9 mouse cellular contexts compared by ENCODE assay signal in genomic region chrX:73774802-73775483, GRCm38 (mm10). TPM values are rescaled to one million over a fixed set of nuclear protein-coding genes. Genes with fewer than 3 reads are reported as not detected.
A peak's percentile ranks its signal among the peaks of the same experiment; 100 is the strongest.
DNase-seq lines count a peak whose midpoint lies in the region; ATAC-seq and TF ChIP-seq lines count a peak whose summit lies in the region.
"Had no signal": no experiment of that assay in that cellular context is flagged by ENCODE, and none has a peak within 500 bp of the region (broad histone marks: within the 10 kb centered on the region; RNA-seq: fewer than 3 reads in every experiment).

No protein-coding gene starts in this region.

- H3K9me3 ChIP-seq in midbrain, embryonic 10.5 days (replicated peaks), result no peaks in the 10 kb centered on the region; the same call in 1 of the 2 replicates
- no peaks in the 10 kb centered on the region for H3K9me3 ChIP-seq in midbrain, postnatal 0 days (ENCODE audit: low read length)
- no peaks in the 10 kb centered on the region for H3K9me3 ChIP-seq in heart, postnatal 0 days (replicated peaks; ENCODE audit: control insufficient read depth, low read length)
- no peaks in the 10 kb centered on the region for H3K9me3 ChIP-seq in limb, embryonic 13.5 days
- no peaks in the 10 kb centered on the region for H3K9me3 ChIP-seq in stomach, embryonic 14.5 days (ENCODE audit: control insufficient read depth, low read depth, low read length)

- peaks cover 42% of the 10 kb centered on the region for H3K36me3 ChIP-seq in midbrain, embryonic 10.5 days
- peaks cover 18% of the 10 kb centered on the region for H3K36me3 ChIP-seq in midbrain, postnatal 0 days (ENCODE audit: insufficient read depth, low read length)
- peaks cover 31% of the 10 kb centered on the region for H3K36me3 ChIP-seq in heart, postnatal 0 days (replicated peaks; ENCODE audit: control insufficient read depth, insufficient read depth, low read length)
- H3K36me3 ChIP-seq in limb, embryonic 13.5 days, result peaks cover 36% of the 10 kb centered on the region
- peaks cover 12% of the 10 kb centered on the region; the same call in 1 of the 2 replicates for H3K36me3 ChIP-seq in stomach, embryonic 14.5 days (ENCODE audit: control insufficient read depth, insufficient read depth, low read length)

- no peak overlapping the region for H3K27ac ChIP-seq in midbrain, embryonic 10.5 days (replicated peaks)
- H3K27ac ChIP-seq in midbrain, postnatal 0 days (ENCODE audit: low read depth, low read length), result no peak overlapping the region
- peak overlapping the region; percentile 93 for H3K27ac ChIP-seq in heart, postnatal 0 days (ENCODE audit: low read depth)
- no peak overlapping the region for H3K27ac ChIP-seq in limb, embryonic 13.5 days
- H3K27ac ChIP-seq in stomach, embryonic 14.5 days (ENCODE audit: low read length), result peak overlapping the region; percentile 27; the same call in 1 of the 2 replicates

- no peak overlapping the region for H3K9ac ChIP-seq in midbrain, postnatal 0 days (replicated peaks; ENCODE audit: low read length, poor library complexity, severe bottlenecking)
- peak overlapping the region; percentile 55 for H3K9ac ChIP-seq in heart, postnatal 0 days (replicated peaks; ENCODE audit: low read depth, low read length)
- H3K9ac ChIP-seq in limb, embryonic 13.5 days, result 0 out of 2 replicates have a peak overlapping the region, but pooled peaks have one; percentile 13
- no peak overlapping the region for H3K9ac ChIP-seq in stomach, embryonic 14.5 days (replicated peaks; ENCODE audit: low read depth, low read length)

- peak; percentile 19 for DNase-seq in midbrain, embryonic 10.5 days (ENCODE audit: low spot score)
- no peak for DNase-seq in midbrain, postnatal 0 days (ENCODE audit: low spot score)
- DNase-seq in heart, postnatal 0 days (ENCODE audit: low spot score), result peak; percentile 38
- no peak for DNase-seq in spleen, postnatal 10 days (ENCODE audit: low spot score in 2 of 2)
- DNase-seq in layer of hippocampus, adult 9-11 months, result no peak
- DNase-seq: right cerebral cortex, postnatal 14 days had no signal

- no peak overlapping the region for H3K4me2 ChIP-seq in midbrain, postnatal 0 days (ENCODE audit: low read depth, low read length, poor library complexity, severe bottlenecking)
- H3K4me2 ChIP-seq in heart, postnatal 0 days (ENCODE audit: low read depth, low read length), result peak overlapping the region; percentile 57
- no peak overlapping the region for H3K4me2 ChIP-seq in limb, embryonic 13.5 days (replicated peaks)
- H3K4me2 ChIP-seq in stomach, embryonic 14.5 days (replicated peaks; ENCODE audit: low read depth, low read length), result no peak overlapping the region

- no peak for TF ChIP-seq CTCF in midbrain, postnatal 0 days (IDR thresholded peaks at IDR 0.05)
- TF ChIP-seq CTCF in heart, postnatal 0 days (IDR thresholded peaks at IDR 0.05; ENCODE audit: low read depth), result no peak

- 0 out of 2 replicates have a peak, but pooled peaks cover 3% of the 10 kb centered on the region for H3K4me1 ChIP-seq in midbrain, embryonic 10.5 days
- no peaks in the 10 kb centered on the region for H3K4me1 ChIP-seq in midbrain, postnatal 0 days (ENCODE audit: insufficient read depth, low read length)
- no peaks in the 10 kb centered on the region for H3K4me1 ChIP-seq in heart, postnatal 0 days (ENCODE audit: control insufficient read depth, insufficient read depth)
- H3K4me1 ChIP-seq in limb, embryonic 13.5 days, result 0 out of 2 replicates have a peak, but pooled peaks cover 7% of the 10 kb centered on the region
- no peaks in the 10 kb centered on the region for H3K4me1 ChIP-seq in stomach, embryonic 14.5 days (ENCODE audit: control insufficient read depth, insufficient read depth, low read length)

- TF ChIP-seq EP300 in heart, postnatal 0 days (IDR thresholded peaks at IDR 0.05; ENCODE audit: low read depth), result no peak

- WGBS in midbrain, embryonic 10.5 days, result 76% methylated on average over 10 of the region's 10 CpGs
- WGBS in midbrain, postnatal 0 days, result 75% methylated on average over 10 of the region's 10 CpGs
- WGBS in heart, postnatal 0 days, result 41% methylated on average over 10 of the region's 10 CpGs
- 70% methylated on average over 10 of the region's 10 CpGs for WGBS in limb, embryonic 13.5 days
- WGBS in stomach, embryonic 14.5 days, result 64% methylated on average over 10 of the region's 10 CpGs

- H3K4me3 ChIP-seq in midbrain, embryonic 10.5 days, result no peak overlapping the region
- no peak overlapping the region for H3K4me3 ChIP-seq in midbrain, postnatal 0 days (ENCODE audit: low read depth, low read length)
- H3K4me3 ChIP-seq in heart, postnatal 0 days (ENCODE audit: low read depth, low read length), result peak overlapping the region; percentile 38
- no peak overlapping the region for H3K4me3 ChIP-seq in limb, embryonic 13.5 days
- no peak overlapping the region for H3K4me3 ChIP-seq in stomach, embryonic 14.5 days (ENCODE audit: low read depth, low read length)

- H3K27me3 ChIP-seq in midbrain, embryonic 10.5 days (ENCODE audit: low read depth, poor library complexity, severe bottlenecking), result no peaks in the 10 kb centered on the region
- no peaks in the 10 kb centered on the region for H3K27me3 ChIP-seq in midbrain, postnatal 0 days (ENCODE audit: insufficient read depth, low read length)
- H3K27me3 ChIP-seq in heart, postnatal 0 days (ENCODE audit: control insufficient read depth, insufficient read depth, low read length), result no peaks in the 10 kb centered on the region
- no peaks in the 10 kb centered on the region for H3K27me3 ChIP-seq in limb, embryonic 13.5 days
- H3K27me3 ChIP-seq in stomach, embryonic 14.5 days (ENCODE audit: control insufficient read depth, insufficient read depth, low read length), result no peaks in the 10 kb centered on the region

- ATAC-seq in midbrain, postnatal 0 days (ENCODE audit: low FRiP score), result no peak
- peak; percentile 74 for ATAC-seq in heart, postnatal 0 days (ENCODE audit: insufficient read depth, low read depth)
- ATAC-seq in limb, embryonic 13.5 days (ENCODE audit: low FRiP score, low read depth), result peak; percentile 68; the same call in 1 of the 2 replicates
- peak; percentile 86; the same call in 1 of the 2 replicates for ATAC-seq in stomach, embryonic 14.5 days (ENCODE audit: insufficient number of reproducible peaks, insufficient read depth, low FRiP score, low read depth)

RNA-seq across cellular contexts. Expression of gene Srpk3, which starts 0.7 kb away (rescaled TPM):
- polyA plus RNA-seq in midbrain, embryonic 10.5 days (2016; fragmentation: Nextera tagmentation; extraction: Ambion mirVana), result 1.5 and 1.6 TPM in 2 replicates
- 0.09 and 0.49 TPM in 2 replicates for total RNA-seq in midbrain, postnatal 0 days (2014; rRNA removed)
- polyA plus RNA-seq in midbrain, postnatal 0 days (2015; fragmentation: Nextera tagmentation; extraction: Ambion mirVana), result 2.1 and 2.4 TPM in 2 replicates
- total RNA-seq in heart, postnatal 0 days (2014; rRNA removed; ENCODE audit: low replicate concordance), result 82.0 and 94.2 TPM in 2 replicates
- 70.5 and 73.1 TPM in 2 replicates for polyA plus RNA-seq in heart, postnatal 0 days (2015; fragmentation: Nextera tagmentation; extraction: Ambion mirVana)
- polyA plus RNA-seq in limb, embryonic 13.5 days (2015; fragmentation: Nextera tagmentation; extraction: Ambion mirVana), result 23.8 and 25.7 TPM in 2 replicates
- polyA plus RNA-seq in stomach, embryonic 14.5 days (2014; fragmentation: Nextera tagmentation; extraction: Ambion mirVana), result 2.3 and 2.7 TPM in 2 replicates
- total RNA-seq: liver, adult 2 months had no signal

RNA-seq across cellular contexts. Expression of gene Idh3g, which starts 11.8 kb away (rescaled TPM):
- 185 and 192 TPM in 2 replicates for polyA plus RNA-seq in midbrain, embryonic 10.5 days (2016; fragmentation: Nextera tagmentation; extraction: Ambion mirVana)
- total RNA-seq in midbrain, postnatal 0 days (2014; rRNA removed), result 207 and 236 TPM in 2 replicates
- 218 and 245 TPM in 2 replicates for polyA plus RNA-seq in midbrain, postnatal 0 days (2015; fragmentation: Nextera tagmentation; extraction: Ambion mirVana)
- 854 and 913 TPM in 2 replicates for total RNA-seq in heart, postnatal 0 days (2014; rRNA removed; ENCODE audit: low replicate concordance)
- polyA plus RNA-seq in heart, postnatal 0 days (2015; fragmentation: Nextera tagmentation; extraction: Ambion mirVana), result 632 and 648 TPM in 2 replicates
- 200 and 206 TPM in 2 replicates for polyA plus RNA-seq in limb, embryonic 13.5 days (2015; fragmentation: Nextera tagmentation; extraction: Ambion mirVana)
- 217 and 238 TPM in 2 replicates for polyA plus RNA-seq in stomach, embryonic 14.5 days (2014; fragmentation: Nextera tagmentation; extraction: Ambion mirVana)

RNA-seq across cellular contexts. Expression of gene Ssr4, which starts 11.9 kb away (rescaled TPM):
- 122 and 123 TPM in 2 replicates for polyA plus RNA-seq in midbrain, embryonic 10.5 days (2016; fragmentation: Nextera tagmentation; extraction: Ambion mirVana)
- total RNA-seq in midbrain, postnatal 0 days (2014; rRNA removed), result 99.8 and 115 TPM in 2 replicates
- polyA plus RNA-seq in midbrain, postnatal 0 days (2015; fragmentation: Nextera tagmentation; extraction: Ambion mirVana), result 166 and 184 TPM in 2 replicates
- 122 and 146 TPM in 2 replicates for total RNA-seq in heart, postnatal 0 days (2014; rRNA removed; ENCODE audit: low replicate concordance)
- 181 and 194 TPM in 2 replicates for polyA plus RNA-seq in heart, postnatal 0 days (2015; fragmentation: Nextera tagmentation; extraction: Ambion mirVana)
- polyA plus RNA-seq in limb, embryonic 13.5 days (2015; fragmentation: Nextera tagmentation; extraction: Ambion mirVana), result 182 TPM in 2 replicates
- polyA plus RNA-seq in stomach, embryonic 14.5 days (2014; fragmentation: Nextera tagmentation; extraction: Ambion mirVana), result 227 and 236 TPM in 2 replicates

RNA-seq across cellular contexts. Expression of gene Plxnb3, which starts 18.1 kb away (rescaled TPM):
- polyA plus RNA-seq in midbrain, embryonic 10.5 days (2016; fragmentation: Nextera tagmentation; extraction: Ambion mirVana), result 0.04 and 0.12 TPM in 2 replicates
- total RNA-seq in midbrain, postnatal 0 days (2014; rRNA removed), result 1.5 and 4.0 TPM in 2 replicates
- polyA plus RNA-seq in midbrain, postnatal 0 days (2015; fragmentation: Nextera tagmentation; extraction: Ambion mirVana), result 0.58 and 0.61 TPM in 2 replicates
- total RNA-seq in heart, postnatal 0 days (2014; rRNA removed; ENCODE audit: low replicate concordance), result 0.31 and 3.4 TPM in 2 replicates
- 0.67 and 0.81 TPM in 2 replicates for polyA plus RNA-seq in heart, postnatal 0 days (2015; fragmentation: Nextera tagmentation; extraction: Ambion mirVana)
- 0.37 and 0.48 TPM in 2 replicates for polyA plus RNA-seq in limb, embryonic 13.5 days (2015; fragmentation: Nextera tagmentation; extraction: Ambion mirVana)
- polyA plus RNA-seq in stomach, embryonic 14.5 days (2014; fragmentation: Nextera tagmentation; extraction: Ambion mirVana), result 0.59 and 0.78 TPM in 2 replicates

RNA-seq across cellular contexts. Expression of gene Pdzd4, which starts 49.8 kb away (rescaled TPM):
- 0.80 and 0.81 TPM in 2 replicates for polyA plus RNA-seq in midbrain, embryonic 10.5 days (2016; fragmentation: Nextera tagmentation; extraction: Ambion mirVana)
- total RNA-seq in midbrain, postnatal 0 days (2014; rRNA removed), result 196 and 242 TPM in 2 replicates
- polyA plus RNA-seq in midbrain, postnatal 0 days (2015; fragmentation: Nextera tagmentation; extraction: Ambion mirVana), result 4.4 and 5.1 TPM in 2 replicates
- total RNA-seq in heart, postnatal 0 days (2014; rRNA removed; ENCODE audit: low replicate concordance), result 2.0 and 2.6 TPM in 2 replicates
- polyA plus RNA-seq in heart, postnatal 0 days (2015; fragmentation: Nextera tagmentation; extraction: Ambion mirVana), result 0.08 and 0.12 TPM in 2 replicates
- polyA plus RNA-seq in limb, embryonic 13.5 days (2015; fragmentation: Nextera tagmentation; extraction: Ambion mirVana), result 1.2 and 1.6 TPM in 2 replicates
- 1.6 and 1.9 TPM in 2 replicates for polyA plus RNA-seq in stomach, embryonic 14.5 days (2014; fragmentation: Nextera tagmentation; extraction: Ambion mirVana)

Comparison
In these comparisons a context has a peak if more than half of its experiments do, and no peak if none do; other contexts are left out.
1. DNase-seq: peak in midbrain, embryonic 10.5 days (single experiment) and heart, postnatal 0 days (single experiment); none in midbrain, postnatal 0 days (single experiment), spleen, postnatal 10 days (0 of 2) and layer of hippocampus, adult 9-11 months (single experiment).
2. H3K27ac ChIP-seq: peak in heart, postnatal 0 days (single experiment) and stomach, embryonic 14.5 days (single experiment); none in midbrain, embryonic 10.5 days (single experiment), midbrain, postnatal 0 days (single experiment) and limb, embryonic 13.5 days (single experiment).
3. H3K9ac ChIP-seq: peak in heart, postnatal 0 days (single experiment) and limb, embryonic 13.5 days (single experiment); none in midbrain, postnatal 0 days (single experiment) and stomach, embryonic 14.5 days (single experiment).